Mouse (Mus musculus) kidney, adult 2 months (tissue): ENCODE results near the gene Prr18.

Source experiments
- CTCF ChIP-seq: fragments of 200-500 bp; conservative IDR thresholded peaks from 2 replicates; pipeline ENCODE4 v1.5.1; 2011; ENCODE audit warnings: low read depth, mild to moderate bottlenecking, control low read depth, low read length, moderate library complexity, mixed read lengths; ENCODE audit not compliant: insufficient read depth, insufficient read length
- POLR2A ChIP-seq: fragments of 200-500 bp; IDR thresholded peaks from one replicate; pipeline ENCODE4 v1.6.1; 2011; ENCODE audit warnings: low read depth, low read length, control low read depth

DNA sequence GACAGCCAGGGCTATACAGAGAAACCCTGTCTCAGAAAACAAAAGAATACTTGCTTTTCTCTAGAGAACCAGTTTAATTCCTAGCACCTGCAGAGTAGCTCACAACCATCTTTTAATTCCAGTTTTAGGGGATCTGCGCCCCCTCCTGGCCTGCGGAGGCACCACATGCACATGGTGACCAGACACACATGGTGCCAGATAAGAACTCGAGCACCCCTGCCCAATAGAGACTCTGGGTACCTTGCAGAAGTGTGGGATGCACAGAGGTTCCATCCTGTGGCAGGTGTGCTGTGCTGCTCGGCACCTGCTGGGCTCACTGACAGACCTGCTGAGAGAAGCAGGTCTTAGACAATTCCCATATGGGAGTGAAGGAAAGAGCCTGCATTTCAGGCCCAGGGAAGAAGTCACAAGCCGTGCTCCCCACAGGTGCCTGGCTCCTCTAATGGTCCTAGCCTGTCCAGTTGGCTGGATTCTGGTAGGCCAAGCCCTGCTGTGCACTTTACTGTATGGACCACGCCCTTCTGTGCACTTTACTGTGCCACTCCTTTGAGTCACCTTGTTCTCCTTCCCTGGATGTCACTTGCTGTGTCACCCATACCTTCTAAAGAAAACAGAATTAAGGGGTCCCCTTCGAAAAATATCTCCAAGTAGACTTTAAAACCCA lies 8.6 kb upstream of the Prr18 start:
- TF ChIP-seq CTCF (peak; percentile 43), POLR2A (no peak)
